Mouse (Mus musculus): ENCODE data around the gene Atp1a3. TPM values are rescaled to one million over a fixed set of nuclear protein-coding genes. Genes with fewer than 3 reads are reported as not detected.

The Atp1a3 gene
- polyA plus RNA-seq, 1 experiment from 2014 or later = 9.0 TPM

GRCm38 (mm10) chr7:24993081-24993480 lies 12.7 kb downstream of the Atp1a3 start:
- no peaks in the 10 kb centered on the region for H3K27me3 ChIP-seq (replicated peaks; ENCODE audit: control insufficient read depth, insufficient read depth, low read length)
- no peak overlapping the region for H3K27ac ChIP-seq (replicated peaks; ENCODE audit: low read depth, low read length)
- WGBS = 70% methylated on average over 6 of the region's 6 CpGs
- no peak for ATAC-seq (ENCODE audit: low read depth)
- no peaks in the 10 kb centered on the region for H3K9me3 ChIP-seq (ENCODE audit: control insufficient read depth, low read length)
- no peak for DNase-seq (ENCODE audit: low spot score)
- no peak overlapping the region for H3K4me2 ChIP-seq (ENCODE audit: low read depth, low read length)
- no peaks in the 10 kb centered on the region for H3K4me1 ChIP-seq (ENCODE audit: control insufficient read depth, insufficient read depth, low read length)
- H3K4me3 ChIP-seq (ENCODE audit: low read depth, low read length) = no peak overlapping the region
- H3K9ac ChIP-seq (ENCODE audit: low read depth, low read length) = no peak overlapping the region
- H3K36me3 ChIP-seq (ENCODE audit: control insufficient read depth, insufficient read depth, low read length) = no peaks in the 10 kb centered on the region

GRCm38 (mm10) chr7:24990478-24990877 lies 15.3 kb downstream of the Atp1a3 start:
- no peak overlapping the region for H3K4me2 ChIP-seq (ENCODE audit: low read depth, low read length)
- ATAC-seq (ENCODE audit: low read depth) (no peak), DNase-seq (ENCODE audit: low spot score) (no peak)
- H3K36me3 ChIP-seq (ENCODE audit: control insufficient read depth, insufficient read depth, low read length) = no peaks in the 10 kb centered on the region
- WGBS = 73% methylated on average over 8 of the region's 8 CpGs
- H3K9ac ChIP-seq (ENCODE audit: low read depth, low read length) = no peak overlapping the region
- H3K27me3 ChIP-seq (replicated peaks; ENCODE audit: control insufficient read depth, insufficient read depth, low read length) = no peaks in the 10 kb centered on the region
- no peaks in the 10 kb centered on the region for H3K4me1 ChIP-seq (ENCODE audit: control insufficient read depth, insufficient read depth, low read length)
- no peak overlapping the region for H3K27ac ChIP-seq (replicated peaks; ENCODE audit: low read depth, low read length)
- no peaks in the 10 kb centered on the region for H3K9me3 ChIP-seq (ENCODE audit: control insufficient read depth, low read length)
- no peak overlapping the region for H3K4me3 ChIP-seq (ENCODE audit: low read depth, low read length)

- no peaks in the 10 kb centered on the region for H3K36me3 ChIP-seq (ENCODE audit: control insufficient read depth, insufficient read depth, low read length)
- H3K9me3 ChIP-seq (ENCODE audit: control insufficient read depth, low read length) = no peaks in the 10 kb centered on the region
- ATAC-seq (ENCODE audit: low read depth) (no peak), DNase-seq (ENCODE audit: low spot score) (no peak)
- H3K9ac ChIP-seq (ENCODE audit: low read depth, low read length) = no peak overlapping the region
- WGBS = 81% methylated on average over 14 of the region's 14 CpGs
- H3K27me3 ChIP-seq (replicated peaks; ENCODE audit: control insufficient read depth, insufficient read depth, low read length) = no peaks in the 10 kb centered on the region
- no peaks in the 10 kb centered on the region for H3K4me1 ChIP-seq (ENCODE audit: control insufficient read depth, insufficient read depth, low read length)
- no peak overlapping the region for H3K4me2 ChIP-seq (ENCODE audit: low read depth, low read length)
- H3K27ac ChIP-seq (replicated peaks; ENCODE audit: low read depth, low read length) = no peak overlapping the region
- H3K4me3 ChIP-seq (ENCODE audit: low read depth, low read length) = no peak overlapping the region
Measured at GRCm38 (mm10) chr7:24987941-24988340, 17.8 kb downstream of the Atp1a3 start.

GRCm38 (mm10) chr7:24985799-24986198 lies 20.0 kb downstream of the Atp1a3 start:
- Histone ChIP-seq H3K9me3 (ENCODE audit: control insufficient read depth, low read length) (no peaks in the 10 kb centered on the region), H3K4me1 (ENCODE audit: control insufficient read depth, insufficient read depth, low read length) (no peaks in the 10 kb centered on the region), H3K36me3 (ENCODE audit: control insufficient read depth, insufficient read depth, low read length) (no peaks in the 10 kb centered on the region), H3K27me3 (replicated peaks; ENCODE audit: control insufficient read depth, insufficient read depth, low read length) (no peaks in the 10 kb centered on the region), H3K9ac (ENCODE audit: low read depth, low read length) (no peak overlapping the region), H3K4me2 (ENCODE audit: low read depth, low read length) (no peak overlapping the region), H3K4me3 (ENCODE audit: low read depth, low read length) (no peak overlapping the region), H3K27ac (replicated peaks; ENCODE audit: low read depth, low read length) (no peak overlapping the region)
- DNase-seq (ENCODE audit: low spot score) (no peak), ATAC-seq (ENCODE audit: low read depth) (no peak)
- 71% methylated on average over 5 of the region's 5 CpGs for WGBS

GRCm38 (mm10) chr7:24984307-24984706 lies 21.5 kb downstream of the Atp1a3 start:
- no peak overlapping the region for H3K9ac ChIP-seq (ENCODE audit: low read depth, low read length)
- H3K4me3 ChIP-seq (ENCODE audit: low read depth, low read length) = no peak overlapping the region
- H3K27me3 ChIP-seq (replicated peaks; ENCODE audit: control insufficient read depth, insufficient read depth, low read length) = no peaks in the 10 kb centered on the region
- ATAC-seq (ENCODE audit: low read depth) = no peak
- no peaks in the 10 kb centered on the region for H3K4me1 ChIP-seq (ENCODE audit: control insufficient read depth, insufficient read depth, low read length)
- 90% methylated on average over 2 of the region's 2 CpGs for WGBS
- no peaks in the 10 kb centered on the region for H3K36me3 ChIP-seq (ENCODE audit: control insufficient read depth, insufficient read depth, low read length)
- no peak overlapping the region for H3K27ac ChIP-seq (replicated peaks; ENCODE audit: low read depth, low read length)
- DNase-seq (ENCODE audit: low spot score) = no peak
- no peaks in the 10 kb centered on the region for H3K9me3 ChIP-seq (ENCODE audit: control insufficient read depth, low read length)
- H3K4me2 ChIP-seq (ENCODE audit: low read depth, low read length) = no peak overlapping the region

- H3K4me2 ChIP-seq (ENCODE audit: low read depth, low read length) = no peak overlapping the region
- H3K9me3 ChIP-seq (ENCODE audit: control insufficient read depth, low read length) = no peaks in the 10 kb centered on the region
- WGBS = 81% methylated on average over 5 of the region's 5 CpGs
- ATAC-seq (ENCODE audit: low read depth) (no peak), DNase-seq (ENCODE audit: low spot score) (no peak)
- no peaks in the 10 kb centered on the region for H3K4me1 ChIP-seq (ENCODE audit: control insufficient read depth, insufficient read depth, low read length)
- no peaks in the 10 kb centered on the region for H3K27me3 ChIP-seq (replicated peaks; ENCODE audit: control insufficient read depth, insufficient read depth, low read length)
- no peaks in the 10 kb centered on the region for H3K36me3 ChIP-seq (ENCODE audit: control insufficient read depth, insufficient read depth, low read length)
- no peak overlapping the region for H3K4me3 ChIP-seq (ENCODE audit: low read depth, low read length)
- H3K9ac ChIP-seq (ENCODE audit: low read depth, low read length) = no peak overlapping the region
- no peak overlapping the region for H3K27ac ChIP-seq (replicated peaks; ENCODE audit: low read depth, low read length)
Measured at GRCm38 (mm10) chr7:24983396-24983795, 22.4 kb downstream of the Atp1a3 start.

GRCm38 (mm10) chr7:24980439-24980838 lies 25.3 kb downstream of the Atp1a3 start:
- 79% methylated on average over 6 of the region's 7 CpGs for WGBS
- ATAC-seq (ENCODE audit: low read depth) = no peak
- no peak for DNase-seq (ENCODE audit: low spot score)
- no peak overlapping the region for H3K4me3 ChIP-seq (ENCODE audit: low read depth, low read length)
- no peaks in the 10 kb centered on the region for H3K27me3 ChIP-seq (replicated peaks; ENCODE audit: control insufficient read depth, insufficient read depth, low read length)
- no peaks in the 10 kb centered on the region for H3K4me1 ChIP-seq (ENCODE audit: control insufficient read depth, insufficient read depth, low read length)
- H3K4me2 ChIP-seq (ENCODE audit: low read depth, low read length) = no peak overlapping the region
- H3K27ac ChIP-seq (replicated peaks; ENCODE audit: low read depth, low read length) = no peak overlapping the region
- H3K36me3 ChIP-seq (ENCODE audit: control insufficient read depth, insufficient read depth, low read length) = no peaks in the 10 kb centered on the region
- no peak overlapping the region for H3K9ac ChIP-seq (ENCODE audit: low read depth, low read length)
- H3K9me3 ChIP-seq (ENCODE audit: control insufficient read depth, low read length) = no peaks in the 10 kb centered on the region

- DNase-seq (ENCODE audit: low spot score) = no peak
- no peak overlapping the region for H3K9ac ChIP-seq (ENCODE audit: low read depth, low read length)
- no peaks in the 10 kb centered on the region for H3K27me3 ChIP-seq (replicated peaks; ENCODE audit: control insufficient read depth, insufficient read depth, low read length)
- 82% methylated on average over 7 of the region's 7 CpGs for WGBS
- H3K27ac ChIP-seq (replicated peaks; ENCODE audit: low read depth, low read length) = no peak overlapping the region
- no peak overlapping the region for H3K4me3 ChIP-seq (ENCODE audit: low read depth, low read length)
- H3K4me1 ChIP-seq (ENCODE audit: control insufficient read depth, insufficient read depth, low read length) = no peaks in the 10 kb centered on the region
- no peak for ATAC-seq (ENCODE audit: low read depth)
- H3K4me2 ChIP-seq (ENCODE audit: low read depth, low read length) = no peak overlapping the region
- H3K9me3 ChIP-seq (ENCODE audit: control insufficient read depth, low read length) = no peaks in the 10 kb centered on the region
- no peaks in the 10 kb centered on the region for H3K36me3 ChIP-seq (ENCODE audit: control insufficient read depth, insufficient read depth, low read length)
Measured at GRCm38 (mm10) chr7:24978781-24979180, 27.0 kb downstream of the Atp1a3 start.

GRCm38 (mm10) chr7:24974893-24975595 lies 30.7 kb downstream of the Atp1a3 start:
- H3K4me2 ChIP-seq (ENCODE audit: low read depth, low read length) = no peak overlapping the region
- DNase-seq (ENCODE audit: low spot score) (peak; percentile 44), ATAC-seq (ENCODE audit: low read depth) (no peak)
- H3K4me1 ChIP-seq (ENCODE audit: control insufficient read depth, insufficient read depth, low read length) = peaks cover 4% of the 10 kb centered on the region
- H3K9me3 ChIP-seq (ENCODE audit: control insufficient read depth, low read length) = no peaks in the 10 kb centered on the region
- 24% methylated on average over 9 of the region's 9 CpGs for WGBS
- H3K36me3 ChIP-seq (ENCODE audit: control insufficient read depth, insufficient read depth, low read length) = no peaks in the 10 kb centered on the region
- no peaks in the 10 kb centered on the region for H3K27me3 ChIP-seq (replicated peaks; ENCODE audit: control insufficient read depth, insufficient read depth, low read length)
- H3K4me3 ChIP-seq (ENCODE audit: low read depth, low read length) = no peak overlapping the region
- H3K9ac ChIP-seq (ENCODE audit: low read depth, low read length) = no peak overlapping the region
- H3K27ac ChIP-seq (replicated peaks; ENCODE audit: low read depth, low read length) = no peak overlapping the region
